In the genomic region with DNA sequence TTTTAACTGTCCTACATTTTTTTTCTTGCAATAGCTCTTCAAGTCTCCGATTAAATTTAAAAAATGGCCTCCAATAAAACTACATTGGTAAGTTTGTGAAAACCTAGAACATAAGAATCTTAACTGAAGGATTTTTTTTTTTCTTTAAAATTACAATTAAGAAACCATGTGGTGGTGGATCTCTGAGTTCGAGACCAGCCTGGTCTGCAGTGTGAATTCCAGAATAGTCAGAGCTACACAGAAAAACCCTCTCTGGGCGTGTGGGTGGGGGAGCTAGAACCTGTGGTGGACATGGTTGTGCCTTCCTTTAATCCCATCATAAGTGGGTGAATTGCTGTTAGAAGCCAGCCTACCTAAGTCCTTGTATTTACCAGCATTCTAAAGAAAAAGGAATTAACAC, we compare ENCODE assay signal across 9 mouse cellular contexts. TPM values are rescaled to one million over a fixed set of nuclear protein-coding genes. Genes with fewer than 3 reads are reported as not detected.
DNase-seq lines count a peak whose midpoint lies in the region; ATAC-seq lines count a peak whose summit lies in the region.
"Had no signal": no experiment of that assay in that cellular context is flagged by ENCODE, and none has a peak within 500 bp of the region (broad histone marks: within the 10 kb centered on the region; RNA-seq: fewer than 3 reads in every experiment).

No protein-coding gene starts in this region.

- peak overlapping the region; percentile 10; the same call in 1 of the 2 replicates for H3K9ac ChIP-seq in limb, embryonic 15.5 days

- no peaks in the 10 kb centered on the region for H3K9me3 ChIP-seq in limb, embryonic 15.5 days

- peak; percentile 25 for DNase-seq in cerebellum, adult 9-11 months
- no peak for DNase-seq in cerebellum, adult 11-12 months
- DNase-seq in thymus, postnatal 25 days: peak; percentile 14
- no peak for DNase-seq in thymus, postnatal 36 days
- DNase-seq in gastrocnemius, postnatal 25 days: no peak
- no peak for DNase-seq in adrenal gland, postnatal 25 days
- no peak for DNase-seq in ovary, postnatal 36 days (ENCODE audit: low spot score)
- DNase-seq: gastrocnemius, postnatal 36 days had no signal

- H3K4me1 ChIP-seq in limb, embryonic 15.5 days: peaks cover 12% of the 10 kb centered on the region

- no peaks in the 10 kb centered on the region for H3K27me3 ChIP-seq in limb, embryonic 15.5 days

- ATAC-seq in limb, embryonic 15.5 days (ENCODE audit: insufficient number of reproducible peaks, low FRiP score, low TSS enrichment, low read depth): no peak

- 8% methylated on average over 3 of the region's 3 CpGs for WGBS in limb, embryonic 15.5 days

- peaks cover 25% of the 10 kb centered on the region for H3K36me3 ChIP-seq in limb, embryonic 15.5 days

- peak overlapping the region; percentile 87 for H3K4me3 ChIP-seq in limb, embryonic 15.5 days

- no peak overlapping the region for H3K27ac ChIP-seq in limb, embryonic 15.5 days

- H3K4me2 ChIP-seq in limb, embryonic 15.5 days: peak overlapping the region; percentile 43

RNA-seq across cellular contexts. Expression of gene Cbx3, which starts 1.6 kb away (rescaled TPM):
- 369 and 396 TPM in 2 replicates for polyA plus RNA-seq in limb, embryonic 15.5 days (2015; fragmentation: Nextera tagmentation; extraction: Ambion mirVana)
- total RNA-seq in gastrocnemius, postnatal 25 days (2021): 10 to 100 TPM; 40.1 to 41.7 TPM
- 107 and 114 TPM in 2 replicates for total RNA-seq in adrenal gland, postnatal 25 days (2021)

RNA-seq across cellular contexts. Expression of gene Hnrnpa2b1, which starts 2.1 kb away (rescaled TPM):
- polyA plus RNA-seq in limb, embryonic 15.5 days (2015; fragmentation: Nextera tagmentation; extraction: Ambion mirVana): 1,549 and 1,691 TPM in 2 replicates
- total RNA-seq in gastrocnemius, postnatal 25 days (2021): 100 to 1,000 TPM; 301 to 314 TPM
- 735 and 846 TPM in 2 replicates for total RNA-seq in adrenal gland, postnatal 25 days (2021)

RNA-seq across cellular contexts. Expression of gene Nfe2l3, which starts 39.3 kb away (rescaled TPM):
- 3.9 and 5.9 TPM in 2 replicates for polyA plus RNA-seq in limb, embryonic 15.5 days (2015; fragmentation: Nextera tagmentation; extraction: Ambion mirVana)
- total RNA-seq in gastrocnemius, postnatal 25 days (2021): not detected
- 0.48 TPM in 1 of 2 replicates, not detected in the other for total RNA-seq in adrenal gland, postnatal 25 days (2021)

RNA-seq across cellular contexts. Expression of gene Snx10, which starts 51.9 kb away (rescaled TPM):
- polyA plus RNA-seq in limb, embryonic 15.5 days (2015; fragmentation: Nextera tagmentation; extraction: Ambion mirVana): 10.0 and 13.0 TPM in 2 replicates
- total RNA-seq in gastrocnemius, postnatal 25 days (2021): 1 to 10 TPM; 3.8 TPM
- total RNA-seq in adrenal gland, postnatal 25 days (2021): 23.7 and 26.6 TPM in 2 replicates

Comparison
In these comparisons a context has a peak if more than half of its experiments do, and no peak if none do; other contexts are left out.
1. DNase-seq: peak in cerebellum, adult 9-11 months (single experiment) and thymus, postnatal 25 days (single experiment); none in cerebellum, adult 11-12 months (single experiment), thymus, postnatal 36 days (0 of 2), gastrocnemius, postnatal 25 days (single experiment), adrenal gland, postnatal 25 days (single experiment) and ovary, postnatal 36 days (single experiment).